Mouse (Mus musculus) bone marrow, adult 2 months (tissue): Measurements from ENCODE around the gene Prtg.

Source experiments
- CTCF ChIP-seq: fragments of 200-500 bp; IDR thresholded peaks from 2 replicates; pipeline ENCODE4 v1.5.1; 2011; ENCODE audit warnings: low read length, control low read depth; ENCODE audit not compliant: control insufficient read depth, insufficient read depth
- POLR2A ChIP-seq: fragments of 200-500 bp; IDR thresholded peaks from 2 replicates; pipeline ENCODE4 v1.6.1; 2011; ENCODE audit warnings: low read depth, mild to moderate bottlenecking, control low read depth, low read length, borderline replicate concordance; ENCODE audit not compliant: control insufficient read depth

- TF ChIP-seq CTCF (no peak), POLR2A (no peak)
These were observed 54.1 kb downstream of the Prtg start for GRCm38 (mm10) chr9:72860764-72861163.
